Comparison of ENCODE assay signal across 8 mouse cellular contexts in genomic region chr5:88689279-88689938, GRCm38 (mm10). TPM values are rescaled to one million over a fixed set of nuclear protein-coding genes. Genes with fewer than 3 reads are reported as not detected.
DNase-seq lines count a peak whose midpoint lies in the region; ATAC-seq lines count a peak whose summit lies in the region.

No protein-coding gene starts in this region.

- H3K9ac ChIP-seq in embryonic facial prominence, embryonic 11.5 days (replicated peaks; ENCODE audit: low read length): no peak overlapping the region
- no peak overlapping the region for H3K9ac ChIP-seq in neural tube, embryonic 11.5 days (ENCODE audit: low read length)

- 64% methylated on average over 3 of the region's 3 CpGs for WGBS in embryonic facial prominence, embryonic 11.5 days
- 76% methylated on average over 3 of the region's 3 CpGs for WGBS in embryonic facial prominence, embryonic 10.5 days
- 78% methylated on average over 3 of the region's 3 CpGs for WGBS in neural tube, embryonic 11.5 days

- no peaks in the 10 kb centered on the region for H3K9me3 ChIP-seq in embryonic facial prominence, embryonic 11.5 days (replicated peaks; ENCODE audit: control insufficient read depth, low read length)
- H3K9me3 ChIP-seq in embryonic facial prominence, embryonic 10.5 days: no peaks in the 10 kb centered on the region
- no peaks in the 10 kb centered on the region for H3K9me3 ChIP-seq in neural tube, embryonic 11.5 days (ENCODE audit: control insufficient read depth, low read length)

- H3K4me1 ChIP-seq in embryonic facial prominence, embryonic 11.5 days (ENCODE audit: control insufficient read depth, insufficient read depth, low read length): no peaks in the 10 kb centered on the region
- H3K4me1 ChIP-seq in embryonic facial prominence, embryonic 10.5 days: no peaks in the 10 kb centered on the region; the same call in 1 of the 2 replicates
- H3K4me1 ChIP-seq in neural tube, embryonic 11.5 days (ENCODE audit: control insufficient read depth, insufficient read depth, low read length): no peaks in the 10 kb centered on the region

- no peak for ATAC-seq in embryonic facial prominence, embryonic 11.5 days (replicated peaks; ENCODE audit: insufficient number of reproducible peaks, low FRiP score, low TSS enrichment, low read depth)
- ATAC-seq in neural tube, embryonic 11.5 days (ENCODE audit: insufficient read depth, low FRiP score, low TSS enrichment): no peak

- H3K4me2 ChIP-seq in embryonic facial prominence, embryonic 11.5 days (ENCODE audit: low read depth, low read length): no peak overlapping the region
- H3K4me2 ChIP-seq in neural tube, embryonic 11.5 days (ENCODE audit: low read depth): no peak overlapping the region

- no peak overlapping the region for H3K4me3 ChIP-seq in embryonic facial prominence, embryonic 11.5 days (ENCODE audit: low read depth, low read length)
- H3K4me3 ChIP-seq in embryonic facial prominence, embryonic 10.5 days: no peak overlapping the region
- no peak overlapping the region for H3K4me3 ChIP-seq in neural tube, embryonic 11.5 days (ENCODE audit: low read depth, low read length)

- no peaks in the 10 kb centered on the region for H3K36me3 ChIP-seq in embryonic facial prominence, embryonic 11.5 days (replicated peaks; ENCODE audit: control insufficient read depth, insufficient read depth, low read depth, low read length)
- H3K36me3 ChIP-seq in embryonic facial prominence, embryonic 10.5 days (replicated peaks): no peaks in the 10 kb centered on the region
- H3K36me3 ChIP-seq in neural tube, embryonic 11.5 days (ENCODE audit: control insufficient read depth, insufficient read depth, low read length): no peaks in the 10 kb centered on the region
- H3K36me3 ChIP-seq in splenic B cell, adult 2 months (ENCODE audit: control insufficient read depth, insufficient read depth, low read length, poor library complexity, severe bottlenecking): no peaks in the 10 kb centered on the region

- peak; percentile 64 for DNase-seq in embryonic facial prominence, embryonic 11.5 days (ENCODE audit: low spot score)
- DNase-seq in embryonic facial prominence, embryonic 10.5 days (ENCODE audit: low spot score): no peak
- peak; percentile 12 for DNase-seq in neural tube, embryonic 11.5 days (ENCODE audit: low spot score)
- no peak for DNase-seq in neural tube, embryonic 10.5 days (ENCODE audit: extremely low spot score, low spot score)
- peak; percentile 68 for DNase-seq in induced T-regulatory cell, adult 2 months (ENCODE audit: low read depth)
- peak; percentile 63 for DNase-seq in splenic B cell, adult 2 months (ENCODE audit: low read depth, low spot score)
- DNase-seq in spleen, postnatal 14 days (ENCODE audit: low spot score in 2 of 2): no peak
- DNase-seq in spleen, adult 18-20 months: no peak

- no peaks in the 10 kb centered on the region for H3K27me3 ChIP-seq in embryonic facial prominence, embryonic 11.5 days (ENCODE audit: control insufficient read depth, insufficient read depth, low read length)
- no peaks in the 10 kb centered on the region; the same call in 1 of the 2 replicates for H3K27me3 ChIP-seq in embryonic facial prominence, embryonic 10.5 days (replicated peaks; ENCODE audit: low read depth, poor library complexity, severe bottlenecking)
- no peaks in the 10 kb centered on the region for H3K27me3 ChIP-seq in neural tube, embryonic 11.5 days (ENCODE audit: control insufficient read depth, insufficient read depth, low read length)
- H3K27me3 ChIP-seq in splenic B cell, adult 2 months (ENCODE audit: control insufficient read depth, insufficient read depth, low read length, poor library complexity, severe bottlenecking): no peaks in the 10 kb centered on the region

- no peak overlapping the region for H3K27ac ChIP-seq in embryonic facial prominence, embryonic 11.5 days (replicated peaks; ENCODE audit: low read depth, low read length)
- H3K27ac ChIP-seq in embryonic facial prominence, embryonic 10.5 days (replicated peaks): no peak overlapping the region
- no peak overlapping the region for H3K27ac ChIP-seq in neural tube, embryonic 11.5 days (ENCODE audit: low read depth, low read length)

RNA-seq across cellular contexts. Expression of gene Grsf1, which starts 13.4 kb away (rescaled TPM):
- polyA plus RNA-seq in embryonic facial prominence, embryonic 11.5 days (2014; fragmentation: Nextera tagmentation; extraction: Ambion mirVana): 82.0 and 91.0 TPM in 2 replicates
- polyA plus RNA-seq in embryonic facial prominence, embryonic 10.5 days (2016; fragmentation: Nextera tagmentation; extraction: Ambion mirVana): 69.1 and 73.2 TPM in 2 replicates
- polyA plus RNA-seq in neural tube, embryonic 11.5 days (2014; fragmentation: Nextera tagmentation; extraction: Ambion mirVana): 105 and 108 TPM in 2 replicates

RNA-seq across cellular contexts. Expression of gene Mob1b, which starts 31.2 kb away (rescaled TPM):
- 13.7 and 15.6 TPM in 2 replicates for polyA plus RNA-seq in embryonic facial prominence, embryonic 11.5 days (2014; fragmentation: Nextera tagmentation; extraction: Ambion mirVana)
- 12.5 and 13.2 TPM in 2 replicates for polyA plus RNA-seq in embryonic facial prominence, embryonic 10.5 days (2016; fragmentation: Nextera tagmentation; extraction: Ambion mirVana)
- polyA plus RNA-seq in neural tube, embryonic 11.5 days (2014; fragmentation: Nextera tagmentation; extraction: Ambion mirVana): 15.6 and 16.2 TPM in 2 replicates

Comparison
In these comparisons a context has a peak if more than half of its experiments do, and no peak if none do; other contexts are left out.
1. DNase-seq: peak in embryonic facial prominence, embryonic 11.5 days (single experiment), neural tube, embryonic 11.5 days (single experiment), induced T-regulatory cell, adult 2 months (single experiment) and splenic B cell, adult 2 months (single experiment); none in embryonic facial prominence, embryonic 10.5 days (single experiment), neural tube, embryonic 10.5 days (single experiment), spleen, postnatal 14 days (0 of 2) and spleen, adult 18-20 months (0 of 2).